Mouse (Mus musculus): ENCODE results near the gene Dcdc2a. TPM values are rescaled to one million over a fixed set of nuclear protein-coding genes. Genes with fewer than 3 reads are reported as not detected.

The Dcdc2a gene
- polyA plus RNA-seq, 1 experiment, result 0.06 TPM

- H3K27ac ChIP-seq (ENCODE audit: insufficient read depth, low read length), result no peak overlapping the region
- no peaks in the 10 kb centered on the region for H3K27me3 ChIP-seq (ENCODE audit: control insufficient read depth, insufficient read depth, low read length)
- no peak for DNase-seq (ENCODE audit: low read depth in 1 of 2, low spot score in 2 of 2)
- TF ChIP-seq CTCF (IDR thresholded peaks at IDR 0.05; ENCODE audit: extremely low read depth, insufficient read depth, insufficient read length, insufficient replicate concordance) (no peak), POLR2A (IDR thresholded peaks at IDR 0.05; ENCODE audit: low read depth, low read length) (no peak)
- no peak overlapping the region for H3K4me3 ChIP-seq (ENCODE audit: extremely low read depth, insufficient read depth, insufficient read length)
- H3K4me1 ChIP-seq (ENCODE audit: control insufficient read depth, insufficient read depth, insufficient read length), result no peaks in the 10 kb centered on the region
- no peaks in the 10 kb centered on the region for H3K36me3 ChIP-seq (ENCODE audit: control insufficient read depth, insufficient read depth, low read length)
- WGBS, result 82% methylated on average over 4 of the region's 4 CpGs
These were observed 95.1 kb downstream of the Dcdc2a start for GRCm38 (mm10) chr13:25150861-25151260.

GRCm38 (mm10) chr13:25159917-25160316, 104.1 kb downstream of the Dcdc2a start:
- Histone ChIP-seq H3K4me3 (ENCODE audit: extremely low read depth, insufficient read depth, insufficient read length) (no peak overlapping the region), H3K4me1 (ENCODE audit: control insufficient read depth, insufficient read depth, insufficient read length) (no peaks in the 10 kb centered on the region), H3K27ac (ENCODE audit: insufficient read depth, low read length) (no peak overlapping the region), H3K27me3 (ENCODE audit: control insufficient read depth, insufficient read depth, low read length) (no peaks in the 10 kb centered on the region), H3K36me3 (ENCODE audit: control insufficient read depth, insufficient read depth, low read length) (no peaks in the 10 kb centered on the region)
- no peak for DNase-seq (ENCODE audit: low read depth in 1 of 2, low spot score in 2 of 2)
- WGBS, result 66% methylated on average over 2 of the region's 2 CpGs
- TF ChIP-seq POLR2A (IDR thresholded peaks at IDR 0.05; ENCODE audit: low read depth, low read length) (no peak), CTCF (IDR thresholded peaks at IDR 0.05; ENCODE audit: extremely low read depth, insufficient read depth, insufficient read length, insufficient replicate concordance) (no peak)

DNA sequence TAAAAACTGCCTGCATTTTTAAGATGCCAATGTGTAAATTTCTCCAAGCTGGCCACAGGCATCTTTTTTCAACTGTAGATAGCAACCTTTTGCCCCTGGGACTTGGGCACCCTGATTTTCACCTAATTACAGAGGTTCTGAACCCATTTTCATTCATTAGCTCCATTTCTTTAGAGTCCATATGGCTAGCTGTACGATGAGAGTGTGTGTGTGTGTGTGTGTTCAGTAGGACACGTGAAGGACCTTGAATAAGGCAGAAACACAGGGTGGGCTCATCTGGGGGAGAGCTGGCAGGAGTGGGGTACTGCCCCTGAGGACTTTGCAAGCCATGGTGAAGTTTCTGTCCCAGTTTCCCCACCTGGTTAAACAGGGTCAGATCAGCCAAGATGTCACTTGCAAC, 105.0 kb downstream of the Dcdc2a start:
- no peak overlapping the region for H3K27ac ChIP-seq (ENCODE audit: insufficient read depth, low read length)
- WGBS, result 65% methylated on average over 2 of the region's 2 CpGs
- no peak overlapping the region for H3K4me3 ChIP-seq (ENCODE audit: extremely low read depth, insufficient read depth, insufficient read length)
- no peaks in the 10 kb centered on the region for H3K27me3 ChIP-seq (ENCODE audit: control insufficient read depth, insufficient read depth, low read length)
- no peaks in the 10 kb centered on the region for H3K4me1 ChIP-seq (ENCODE audit: control insufficient read depth, insufficient read depth, insufficient read length)
- TF ChIP-seq POLR2A (IDR thresholded peaks at IDR 0.05; ENCODE audit: low read depth, low read length), result no peak
- no peak for TF ChIP-seq CTCF (IDR thresholded peaks at IDR 0.05; ENCODE audit: extremely low read depth, insufficient read depth, insufficient read length, insufficient replicate concordance)
- H3K36me3 ChIP-seq (ENCODE audit: control insufficient read depth, insufficient read depth, low read length), result no peaks in the 10 kb centered on the region
- DNase-seq (ENCODE audit: low read depth in 1 of 2, low spot score in 2 of 2), result no peak

- no peaks in the 10 kb centered on the region for H3K36me3 ChIP-seq (ENCODE audit: control insufficient read depth, insufficient read depth, low read length)
- TF ChIP-seq CTCF (IDR thresholded peaks at IDR 0.05; ENCODE audit: extremely low read depth, insufficient read depth, insufficient read length, insufficient replicate concordance) (no peak), POLR2A (IDR thresholded peaks at IDR 0.05; ENCODE audit: low read depth, low read length) (no peak)
- no peak overlapping the region for H3K27ac ChIP-seq (ENCODE audit: insufficient read depth, low read length)
- 80% methylated on average over 3 of the region's 3 CpGs for WGBS
- no peak for DNase-seq (ENCODE audit: low read depth in 1 of 2, low spot score in 2 of 2)
- H3K4me3 ChIP-seq (ENCODE audit: extremely low read depth, insufficient read depth, insufficient read length), result no peak overlapping the region
- no peaks in the 10 kb centered on the region for H3K4me1 ChIP-seq (ENCODE audit: control insufficient read depth, insufficient read depth, insufficient read length)
- no peaks in the 10 kb centered on the region for H3K27me3 ChIP-seq (ENCODE audit: control insufficient read depth, insufficient read depth, low read length)
These were observed 106.8 kb downstream of the Dcdc2a start for GRCm38 (mm10) chr13:25162594-25162993.

DNA sequence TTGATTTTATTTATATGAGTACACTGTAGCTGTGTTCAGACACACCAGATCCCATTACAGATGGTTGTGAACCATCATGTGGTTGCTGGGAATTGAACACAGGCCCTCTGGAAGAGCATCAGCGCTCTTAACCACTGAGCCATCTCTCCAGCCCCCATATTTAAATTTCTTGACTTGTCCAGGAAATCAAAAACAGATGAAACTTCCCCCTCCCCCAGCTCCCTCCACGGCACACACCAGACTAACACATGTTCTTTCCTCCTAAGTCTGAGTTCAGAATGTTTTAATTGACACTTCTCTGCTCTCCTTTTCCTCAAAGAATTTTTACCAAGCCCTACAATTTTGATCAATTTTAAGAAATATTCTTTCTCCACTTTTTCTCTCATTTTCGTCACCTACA, 113.1 kb downstream of the Dcdc2a start:
- Histone ChIP-seq H3K4me3 (ENCODE audit: extremely low read depth, insufficient read depth, insufficient read length) (no peak overlapping the region), H3K4me1 (ENCODE audit: control insufficient read depth, insufficient read depth, insufficient read length) (no peaks in the 10 kb centered on the region), H3K27ac (ENCODE audit: insufficient read depth, low read length) (no peak overlapping the region), H3K27me3 (ENCODE audit: control insufficient read depth, insufficient read depth, low read length) (no peaks in the 10 kb centered on the region), H3K36me3 (ENCODE audit: control insufficient read depth, insufficient read depth, low read length) (no peaks in the 10 kb centered on the region)
- WGBS, result 64% methylated on average over 3 of the region's 3 CpGs
- TF ChIP-seq CTCF (IDR thresholded peaks at IDR 0.05; ENCODE audit: extremely low read depth, insufficient read depth, insufficient read length, insufficient replicate concordance), result no peak
- TF ChIP-seq POLR2A (IDR thresholded peaks at IDR 0.05; ENCODE audit: low read depth, low read length), result no peak
- DNase-seq (ENCODE audit: low read depth in 1 of 2, low spot score in 2 of 2), result no peak

DNA sequence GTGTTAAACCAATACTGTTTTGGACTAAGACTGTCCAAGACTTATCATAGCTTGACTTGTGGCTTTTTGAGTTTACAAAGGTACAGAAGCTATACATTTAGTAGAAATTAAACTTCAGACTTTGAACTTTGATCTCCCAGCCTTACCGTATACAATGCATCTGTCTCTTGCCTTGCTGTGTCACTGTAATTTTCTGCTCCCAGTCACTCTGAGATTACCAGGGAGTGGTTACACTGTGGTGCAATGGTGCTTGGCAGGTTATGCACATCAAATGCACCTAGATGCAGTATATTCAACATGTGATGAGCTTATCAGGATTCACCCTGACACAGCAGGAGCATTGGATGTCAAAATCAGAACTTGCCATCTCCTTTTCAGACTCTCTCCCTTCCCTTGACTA, 122.0 kb downstream of the Dcdc2a start:
- Histone ChIP-seq H3K4me3 (ENCODE audit: extremely low read depth, insufficient read depth, insufficient read length) (no peak overlapping the region), H3K36me3 (ENCODE audit: control insufficient read depth, insufficient read depth, low read length) (no peaks in the 10 kb centered on the region), H3K4me1 (ENCODE audit: control insufficient read depth, insufficient read depth, insufficient read length) (no peaks in the 10 kb centered on the region), H3K27ac (ENCODE audit: insufficient read depth, low read length) (no peak overlapping the region), H3K27me3 (ENCODE audit: control insufficient read depth, insufficient read depth, low read length) (no peaks in the 10 kb centered on the region)
- no peak for DNase-seq (ENCODE audit: low read depth in 1 of 2, low spot score in 2 of 2)
- 93% methylated on average over 1 of the region's 1 CpGs for WGBS
- no peak for TF ChIP-seq POLR2A (IDR thresholded peaks at IDR 0.05; ENCODE audit: low read depth, low read length)

- Histone ChIP-seq H3K4me3 (ENCODE audit: extremely low read depth, insufficient read depth, insufficient read length) (no peak overlapping the region), H3K27ac (ENCODE audit: insufficient read depth, low read length) (no peak overlapping the region), H3K27me3 (ENCODE audit: control insufficient read depth, insufficient read depth, low read length) (no peaks in the 10 kb centered on the region), H3K36me3 (ENCODE audit: control insufficient read depth, insufficient read depth, low read length) (no peaks in the 10 kb centered on the region), H3K4me1 (ENCODE audit: control insufficient read depth, insufficient read depth, insufficient read length) (no peaks in the 10 kb centered on the region)
- TF ChIP-seq POLR2A (IDR thresholded peaks at IDR 0.05; ENCODE audit: low read depth, low read length), result no peak
- TF ChIP-seq CTCF (IDR thresholded peaks at IDR 0.05; ENCODE audit: extremely low read depth, insufficient read depth, insufficient read length, insufficient replicate concordance), result no peak
- no peak for DNase-seq (ENCODE audit: low read depth in 1 of 2, low spot score in 2 of 2)
- 82% methylated on average over 4 of the region's 4 CpGs for WGBS
These were observed 122.6 kb downstream of the Dcdc2a start for GRCm38 (mm10) chr13:25178236-25179001.

Data from spleen, adult 2 months (tissue).